Mouse (Mus musculus) left cerebral cortex, adult 2 months (tissue): ENCODE data around the gene Spsb1. TPM values are rescaled to one million over a fixed set of nuclear protein-coding genes. Genes with fewer than 3 reads are reported as not detected.

Source experiments
- DNase-seq, 2 experiments: peaks; one replicate each; pipeline ENCODE4 v3.0.0; 2021 to 2022; ENCODE audit warnings: low spot score in 2 of 2, mixed read lengths in 1 of 2; ENCODE audit errors: extremely low spot score in 1 of 2
- H3K27ac ChIP-seq: fragments of 200-600 bp; 2 replicates; pipeline ENCODE4 v1.8.1; 2022
- H3K4me3 ChIP-seq: fragments of 200-600 bp; 2 replicates; pipeline ENCODE4 v1.8.1; 2022
- CTCF ChIP-seq: fragments of 200-600 bp; IDR thresholded peaks from 2 replicates; pipeline ENCODE4 v1.8.1; 2022; ENCODE audit warnings: antibody characterized with exemption, mild to moderate bottlenecking, moderate library complexity
- intact Hi-C: fragments of 180-260 bp; cut with DNase I; formaldehyde crosslinking; loops from one replicate; pipeline ENCODE4 v1.15.1; 2025
- total RNA-seq, 2 experiments: library from RNA; stranded (reverse); gene quantifications; 2 replicates each; pipeline ENCODE4 v1.2.3; 2021

The Spsb1 gene
- total RNA-seq, 2 experiments from 2014 or later, result 15.2 to 17.5 TPM

- Histone ChIP-seq H3K27ac (no peak overlapping the region), H3K4me3 (no peak overlapping the region)
- no peak for TF ChIP-seq CTCF
- intact Hi-C loops, result no loop called here
- DNase-seq, result no peak
Observed at GRCm38 (mm10) chr4:149964770-149965169, 9.9 kb upstream of the Spsb1 start.

- Histone ChIP-seq H3K4me3 (no peak overlapping the region), H3K27ac (no peak overlapping the region)
- intact Hi-C loops, result no loop called here
- TF ChIP-seq CTCF, result no peak
- DNase-seq, result no peak
Observed at GRCm38 (mm10) chr4:149964285-149964684, 9.4 kb upstream of the Spsb1 start.

GRCm38 (mm10) chr4:149960391-149960790 lies 5.5 kb upstream of the Spsb1 start:
- no peak for TF ChIP-seq CTCF
- Histone ChIP-seq H3K4me3 (no peak overlapping the region), H3K27ac (no peak overlapping the region)
- no peak for DNase-seq
- intact Hi-C loops, result no loop called here

- intact Hi-C loops, result loop anchor here (2.0 kb wide), 1 partner anchor 207 kb away; no protein-coding TSS in a partner anchor
- TF ChIP-seq CTCF, result no peak
- Histone ChIP-seq H3K27ac (no peak overlapping the region), H3K4me3 (no peak overlapping the region)
- no peak for DNase-seq
Observed at GRCm38 (mm10) chr4:149959816-149960215, 5.0 kb upstream of the Spsb1 start.

- Histone ChIP-seq H3K4me3 (no peak overlapping the region), H3K27ac (no peak overlapping the region)
- DNase-seq, result peak; percentile 72 to 87
- intact Hi-C loops, result loop anchor here (1.0 to 2.0 kb wide), 3 partner anchors 120 to 206 kb away; no protein-coding TSS in a partner anchor
- peak; percentile 97 for TF ChIP-seq CTCF
Observed at GRCm38 (mm10) chr4:149958566-149958965, 3.7 kb upstream of the Spsb1 start.

- no peak for TF ChIP-seq CTCF
- intact Hi-C loops, result no loop called here
Observed at GRCm38 (mm10) chr4:149956048-149956447, 1.2 kb upstream of the Spsb1 start.

GRCm38 (mm10) chr4:149955631-149956030 lies 788 bp upstream of the Spsb1 start:
- TF ChIP-seq CTCF, result no peak
- no peak for DNase-seq
- intact Hi-C loops, result no loop called here
- Histone ChIP-seq H3K27ac (no peak overlapping the region), H3K4me3 (no peak overlapping the region; the same call in 1 of the 2 replicates)

More at GRCm38 (mm10) chr4:149956048-149956447, 1.2 kb upstream of the Spsb1 start:
- Histone ChIP-seq H3K27ac (no peak overlapping the region), H3K4me3 (no peak overlapping the region)
- no peak for DNase-seq

GRCm38 (mm10) chr4:149953621-149954481 lies 992 bp downstream of the Spsb1 start:
- Histone ChIP-seq H3K4me3 (peak overlapping the region; percentile 66), H3K27ac (peak overlapping the region; percentile 75)
- TF ChIP-seq CTCF, result no peak
- intact Hi-C loops, result loop anchor here (2.0 to 5.0 kb wide), 2 partner anchors 42 to 63 kb away; no protein-coding TSS in a partner anchor
- peak; percentile 37 to 54 for DNase-seq

GRCm38 (mm10) chr4:149952201-149952600 lies 2.6 kb downstream of the Spsb1 start:
- Histone ChIP-seq H3K4me3 (no peak overlapping the region), H3K27ac (no peak overlapping the region)
- no peak for DNase-seq
- TF ChIP-seq CTCF, result no peak
- intact Hi-C loops, result loop anchor here (2.0 to 5.0 kb wide), 2 partner anchors 40 to 61 kb away; no protein-coding TSS in a partner anchor

GRCm38 (mm10) chr4:149951201-149951600 lies 3.6 kb downstream of the Spsb1 start:
- H3K27ac ChIP-seq, result no peak overlapping the region
- no peak for DNase-seq
- intact Hi-C loops, result loop anchor here (5.0 kb wide), 1 partner anchor 39 kb away; no protein-coding TSS in a partner anchor
- H3K4me3 ChIP-seq, result no peak overlapping the region
- TF ChIP-seq CTCF, result no peak

- no peak for TF ChIP-seq CTCF
- no peak for DNase-seq
- H3K27ac ChIP-seq, result no peak overlapping the region
- no peak overlapping the region for H3K4me3 ChIP-seq
- intact Hi-C loops, result loop anchor here (5.0 kb wide), 1 partner anchor 37 kb away; no protein-coding TSS in a partner anchor
Observed at GRCm38 (mm10) chr4:149949691-149950090, 5.2 kb downstream of the Spsb1 start.

GRCm38 (mm10) chr4:149948119-149948518 lies 6.7 kb downstream of the Spsb1 start:
- Histone ChIP-seq H3K4me3 (no peak overlapping the region), H3K27ac (no peak overlapping the region)
- no peak for DNase-seq
- no peak for TF ChIP-seq CTCF
- intact Hi-C loops, result no loop called here

- H3K27ac ChIP-seq, result no peak overlapping the region
- DNase-seq, result no peak
- TF ChIP-seq CTCF, result no peak; the same call in 1 of the 2 replicates
- H3K4me3 ChIP-seq, result no peak overlapping the region
- intact Hi-C loops, result no loop called here
Observed at GRCm38 (mm10) chr4:149947396-149947795, 7.4 kb downstream of the Spsb1 start.
